In genomic region chr16:4912074-4912648, GRCm38 (mm10) we compare ENCODE assay signal across 12 mouse cellular contexts. TPM values are rescaled to one million over a fixed set of nuclear protein-coding genes. Genes with fewer than 3 reads are reported as not detected.
DNase-seq lines count a peak whose midpoint lies in the region; ATAC-seq and TF ChIP-seq lines count a peak whose summit lies in the region.
"Had no signal": no experiment of that assay in that cellular context is flagged by ENCODE, and none has a peak within 500 bp of the region (broad histone marks: within the 10 kb centered on the region; RNA-seq: fewer than 3 reads in every experiment).

No protein-coding gene starts in this region.

- DNase-seq in heart, adult 8-10 months (ENCODE audit: low spot score): no peak
- no peak for DNase-seq in lung, postnatal 25 days (ENCODE audit: low spot score)
- no peak for DNase-seq in kidney, postnatal 0 days (ENCODE audit: low spot score)
- no peak for DNase-seq in cerebellum, adult 8-10 months
- DNase-seq in right cerebral cortex, postnatal 14 days: no peak
- DNase-seq: cerebellum, adult 9-11 months; midbrain, embryonic 14.5 days had no signal

- no peaks in the 10 kb centered on the region for H3K9me3 ChIP-seq in heart, embryonic 13.5 days
- no peaks in the 10 kb centered on the region for H3K9me3 ChIP-seq in lung, embryonic 15.5 days
- no peaks in the 10 kb centered on the region for H3K9me3 ChIP-seq in kidney, postnatal 0 days (replicated peaks; ENCODE audit: low read length)
- no peaks in the 10 kb centered on the region for H3K9me3 ChIP-seq in stomach, embryonic 15.5 days
- H3K9me3 ChIP-seq: forebrain, embryonic 15.5 days had no signal

- no peaks in the 10 kb centered on the region for H3K27me3 ChIP-seq in heart, embryonic 13.5 days (replicated peaks)
- H3K27me3 ChIP-seq in lung, embryonic 15.5 days: no peaks in the 10 kb centered on the region
- no peaks in the 10 kb centered on the region for H3K27me3 ChIP-seq in kidney, postnatal 0 days (ENCODE audit: insufficient read depth, low read length)
- no peaks in the 10 kb centered on the region for H3K27me3 ChIP-seq in stomach, embryonic 15.5 days (replicated peaks)
- H3K27me3 ChIP-seq: forebrain, embryonic 15.5 days had no signal

- H3K36me3 ChIP-seq in heart, embryonic 13.5 days: peaks cover 89% of the 10 kb centered on the region
- H3K36me3 ChIP-seq in lung, embryonic 15.5 days: peaks cover 53% of the 10 kb centered on the region
- H3K36me3 ChIP-seq in kidney, postnatal 0 days (ENCODE audit: insufficient read depth, low read length): peaks cover 41% of the 10 kb centered on the region
- peaks cover 36% of the 10 kb centered on the region for H3K36me3 ChIP-seq in stomach, embryonic 15.5 days

- no peak for TF ChIP-seq CTCF in kidney, postnatal 0 days (IDR thresholded peaks at IDR 0.05; ENCODE audit: low read depth)

- H3K4me3 ChIP-seq in heart, embryonic 13.5 days: no peak overlapping the region
- H3K4me3 ChIP-seq in lung, embryonic 15.5 days: no peak overlapping the region
- no peak overlapping the region for H3K4me3 ChIP-seq in kidney, postnatal 0 days (replicated peaks; ENCODE audit: low read depth, low read length)
- H3K4me3 ChIP-seq in stomach, embryonic 15.5 days (replicated peaks): no peak overlapping the region
- H3K4me3 ChIP-seq: forebrain, embryonic 15.5 days had no signal

- H3K27ac ChIP-seq in heart, embryonic 13.5 days (replicated peaks): peak overlapping the region; percentile 78
- peak overlapping the region; percentile 83 for H3K27ac ChIP-seq in lung, embryonic 15.5 days
- peak overlapping the region; percentile 88; the same call in 1 of the 2 replicates for H3K27ac ChIP-seq in kidney, postnatal 0 days
- peak overlapping the region; percentile 59 for H3K27ac ChIP-seq in stomach, embryonic 15.5 days
- H3K27ac ChIP-seq: forebrain, embryonic 15.5 days; hindbrain, embryonic 14.5 days had no signal

- ATAC-seq in heart, embryonic 13.5 days (ENCODE audit: extremely low read depth, insufficient number of reproducible peaks, low FRiP score, low TSS enrichment): no peak
- no peak for ATAC-seq in lung, embryonic 15.5 days (ENCODE audit: borderline replicate concordance, extremely low read depth, low FRiP score, low TSS enrichment)
- no peak for ATAC-seq in kidney, postnatal 0 days (replicated peaks; ENCODE audit: low FRiP score, low read depth)
- no peak for ATAC-seq in stomach, embryonic 15.5 days (ENCODE audit: insufficient read depth, low FRiP score, low read depth)
- ATAC-seq: forebrain, embryonic 15.5 days had no signal

- peaks cover 26% of the 10 kb centered on the region for H3K4me1 ChIP-seq in heart, embryonic 13.5 days
- peaks cover 21% of the 10 kb centered on the region for H3K4me1 ChIP-seq in lung, embryonic 15.5 days
- H3K4me1 ChIP-seq in kidney, postnatal 0 days (replicated peaks; ENCODE audit: insufficient read depth, low read length): no peaks in the 10 kb centered on the region; the same call in 1 of the 2 replicates
- peaks cover 5% of the 10 kb centered on the region; the same call in 1 of the 2 replicates for H3K4me1 ChIP-seq in stomach, embryonic 15.5 days

- H3K9ac ChIP-seq in heart, embryonic 13.5 days: peak overlapping the region; percentile 16; the same call in 1 of the 2 replicates
- H3K9ac ChIP-seq in lung, embryonic 15.5 days: no peak overlapping the region
- H3K9ac ChIP-seq in kidney, postnatal 0 days (ENCODE audit: low read depth, low read length): no peak overlapping the region
- H3K9ac ChIP-seq in stomach, embryonic 15.5 days: no peak overlapping the region
- H3K9ac ChIP-seq: forebrain, embryonic 15.5 days; hindbrain, embryonic 14.5 days had no signal

- no peak overlapping the region for H3K4me2 ChIP-seq in heart, embryonic 13.5 days
- H3K4me2 ChIP-seq in lung, embryonic 15.5 days: no peak overlapping the region
- no peak overlapping the region for H3K4me2 ChIP-seq in kidney, postnatal 0 days (ENCODE audit: low read length)
- no peak overlapping the region for H3K4me2 ChIP-seq in stomach, embryonic 15.5 days
- H3K4me2 ChIP-seq: forebrain, embryonic 15.5 days; hindbrain, embryonic 14.5 days had no signal

- WGBS in heart, embryonic 13.5 days: 73% methylated on average over 10 of the region's 10 CpGs
- 73% methylated on average over 10 of the region's 10 CpGs for WGBS in lung, embryonic 15.5 days
- 81% methylated on average over 10 of the region's 10 CpGs for WGBS in kidney, postnatal 0 days
- 71% methylated on average over 10 of the region's 10 CpGs for WGBS in stomach, embryonic 15.5 days

RNA-seq across cellular contexts. Expression of gene Mgrn1, which starts 26.1 kb away (rescaled TPM):
- 107 TPM in 2 replicates for polyA plus RNA-seq in heart, embryonic 13.5 days (2015; fragmentation: Nextera tagmentation; extraction: Ambion mirVana)
- total RNA-seq in heart, adult 8-10 months (2022): 100 to 1,000 TPM; 166 to 200 (median 185) TPM
- 88.1 and 93.0 TPM in 2 replicates for polyA plus RNA-seq in lung, embryonic 15.5 days (2015; fragmentation: Nextera tagmentation; extraction: Ambion mirVana)
- 85.9 and 99.0 TPM in 2 replicates for polyA plus RNA-seq in kidney, postnatal 0 days (2015; fragmentation: Nextera tagmentation; extraction: Ambion mirVana)
- 75.7 and 78.5 TPM in 2 replicates for polyA plus RNA-seq in stomach, embryonic 15.5 days (2015; fragmentation: Nextera tagmentation; extraction: Ambion mirVana)

RNA-seq across cellular contexts. Expression of gene Nudt16l1, which starts 26.4 kb away (rescaled TPM):
- 105 and 113 TPM in 2 replicates for polyA plus RNA-seq in heart, embryonic 13.5 days (2015; fragmentation: Nextera tagmentation; extraction: Ambion mirVana)
- 10 to 100 TPM; 14.2 to 20.0 (median 16.6) TPM for total RNA-seq in heart, adult 8-10 months (2022)
- polyA plus RNA-seq in lung, embryonic 15.5 days (2015; fragmentation: Nextera tagmentation; extraction: Ambion mirVana): 150 and 167 TPM in 2 replicates
- polyA plus RNA-seq in kidney, postnatal 0 days (2015; fragmentation: Nextera tagmentation; extraction: Ambion mirVana): 152 and 161 TPM in 2 replicates
- polyA plus RNA-seq in stomach, embryonic 15.5 days (2015; fragmentation: Nextera tagmentation; extraction: Ambion mirVana): 140 and 143 TPM in 2 replicates

RNA-seq across cellular contexts. Expression of gene Ubald1, which starts 32.0 kb away (rescaled TPM):
- 24.4 and 26.6 TPM in 2 replicates for polyA plus RNA-seq in heart, embryonic 13.5 days (2015; fragmentation: Nextera tagmentation; extraction: Ambion mirVana)
- total RNA-seq in heart, adult 8-10 months (2022): 10 to 100 TPM; 14.6 to 20.6 (median 19.2) TPM
- polyA plus RNA-seq in lung, embryonic 15.5 days (2015; fragmentation: Nextera tagmentation; extraction: Ambion mirVana): 35.7 TPM in 2 replicates
- 39.4 and 41.5 TPM in 2 replicates for polyA plus RNA-seq in kidney, postnatal 0 days (2015; fragmentation: Nextera tagmentation; extraction: Ambion mirVana)
- 34.9 and 37.7 TPM in 2 replicates for polyA plus RNA-seq in stomach, embryonic 15.5 days (2015; fragmentation: Nextera tagmentation; extraction: Ambion mirVana)

RNA-seq across cellular contexts. Expression of gene Anks3, which starts 51.8 kb away (rescaled TPM):
- polyA plus RNA-seq in heart, embryonic 13.5 days (2015; fragmentation: Nextera tagmentation; extraction: Ambion mirVana): 31.8 and 32.3 TPM in 2 replicates
- 10 to 100 TPM; 10.6 to 13.3 (median 12.2) TPM for total RNA-seq in heart, adult 8-10 months (2022)
- 54.1 and 56.2 TPM in 2 replicates for polyA plus RNA-seq in lung, embryonic 15.5 days (2015; fragmentation: Nextera tagmentation; extraction: Ambion mirVana)
- polyA plus RNA-seq in kidney, postnatal 0 days (2015; fragmentation: Nextera tagmentation; extraction: Ambion mirVana): 54.1 and 55.9 TPM in 2 replicates
- 48.7 and 53.0 TPM in 2 replicates for polyA plus RNA-seq in stomach, embryonic 15.5 days (2015; fragmentation: Nextera tagmentation; extraction: Ambion mirVana)
